Mouse (Mus musculus) stomach, embryonic 16.5 days (tissue): ENCODE data around the gene C1qa. TPM values are rescaled to one million over a fixed set of nuclear protein-coding genes. Genes with fewer than 3 reads are reported as not detected.

Experiments used
- ATAC-seq: fragments of 200-750 bp; cut with Nextera tagmentation; 2 replicates; pipeline ENCODE4 v1.8.0; 2017; ENCODE audit warnings: moderate number of reproducible peaks, moderate TSS enrichment; ENCODE audit not compliant: insufficient read depth, low FRiP score
- H3K27ac ChIP-seq: fragments of 300-500 bp; sonication (generic); 2 replicates; pipeline ENCODE4 v1.5.1; 2014; ENCODE audit warnings: low read length
- H3K27me3 ChIP-seq: fragments of 300-500 bp; sonication (generic); 2 replicates; pipeline ENCODE4 v1.6.1; 2014; ENCODE audit warnings: low read length, control low read depth, mixed read lengths; ENCODE audit not compliant: control insufficient read depth, insufficient read depth
- H3K36me3 ChIP-seq: fragments of 300-500 bp; sonication (generic); 2 replicates; pipeline ENCODE4 v1.6.1; 2014; ENCODE audit warnings: low read length; ENCODE audit not compliant: control insufficient read depth, insufficient read depth
- H3K4me1 ChIP-seq: fragments of 300-500 bp; sonication (generic); 2 replicates; pipeline ENCODE4 v1.6.1; 2014; ENCODE audit warnings: low read length, control low read depth, mixed read lengths; ENCODE audit not compliant: control insufficient read depth, insufficient read depth
- H3K4me2 ChIP-seq: fragments of 300-500 bp; sonication (generic); 2 replicates; pipeline ENCODE4 v1.6.1; 2014; ENCODE audit warnings: low read depth, low read length, mixed read lengths
- H3K4me3 ChIP-seq: fragments of 300-500 bp; sonication (generic); replicated peaks from 2 replicates; pipeline ENCODE4 v1.5.1; 2014; ENCODE audit warnings: mild to moderate bottlenecking, low read length
- H3K9ac ChIP-seq: fragments of 300-500 bp; sonication (generic); 2 replicates; pipeline ENCODE4 v1.6.1; 2014; ENCODE audit warnings: low read length
- H3K9me3 ChIP-seq: fragments of 300-500 bp; sonication (generic); replicated peaks from 2 replicates; pipeline ENCODE4 v1.6.1; 2016; ENCODE audit warnings: low read length, control low read depth; ENCODE audit not compliant: control insufficient read depth
- WGBS: fragments of 180-500 bp; shearing (Covaris S2); extraction: QIAGEN DNeasy Blood & Tissue Kit; methylation state at CpG from one replicate; pipeline ENCODE4 v1.1.7; 2014; 5-methylcytosine and 5-hydroxymethylcytosine counted together
- polyA plus RNA-seq: library from polyadenylated mRNA; unstranded; fragments of >200 nt; fragmentation: Nextera tagmentation; extraction: Ambion mirVana; gene quantifications from 2 replicates; pipeline ENCODE4 v1.2.1, GENCODE M21; 2015

Gene C1qa
- polyA plus RNA-seq, 1 experiment from 2014 or later: 76.6 TPM

GRCm38 (mm10) chr4:136930474-136930873 is 31.9 kb upstream of the C1qa start:
- WGBS: 80% methylated on average over 8 of the region's 8 CpGs
- Histone ChIP-seq H3K27me3 (peaks cover 10% of the 10 kb centered on the region; the same call in 1 of the 2 replicates), H3K4me3 (no peak overlapping the region), H3K4me2 (no peak overlapping the region), H3K4me1 (peaks cover 4% of the 10 kb centered on the region), H3K36me3 (no peaks in the 10 kb centered on the region), H3K9me3 (no peaks in the 10 kb centered on the region), H3K9ac (no peak overlapping the region), H3K27ac (no peak overlapping the region)
- 0 out of 2 replicates have a peak, but pooled peaks have one; percentile 15 for ATAC-seq

GRCm38 (mm10) chr4:136928928-136929327 is 30.3 kb upstream of the C1qa start:
- H3K36me3 ChIP-seq: no peaks in the 10 kb centered on the region
- ATAC-seq: no peak
- H3K4me3 ChIP-seq: no peak overlapping the region
- WGBS: 14% methylated on average over 5 of the region's 5 CpGs
- H3K4me1 ChIP-seq: no peaks in the 10 kb centered on the region
- no peak overlapping the region for H3K4me2 ChIP-seq
- no peak overlapping the region for H3K9ac ChIP-seq
- H3K9me3 ChIP-seq: no peaks in the 10 kb centered on the region
- H3K27me3 ChIP-seq: peaks cover 18% of the 10 kb centered on the region; the same call in 1 of the 2 replicates
- H3K27ac ChIP-seq: no peak overlapping the region

- Histone ChIP-seq H3K27ac (no peak overlapping the region), H3K9me3 (no peaks in the 10 kb centered on the region), H3K4me1 (no peaks in the 10 kb centered on the region), H3K9ac (no peak overlapping the region), H3K4me2 (no peak overlapping the region), H3K36me3 (no peaks in the 10 kb centered on the region), H3K27me3 (peaks cover 18% of the 10 kb centered on the region; the same call in 1 of the 2 replicates), H3K4me3 (no peak overlapping the region)
- WGBS: 18% methylated on average over 15 of the region's 15 CpGs
- ATAC-seq: no peak
Observed at GRCm38 (mm10) chr4:136925804-136926203, 27.2 kb upstream of the C1qa start.

GRCm38 (mm10) chr4:136924529-136924928 is 25.9 kb upstream of the C1qa start:
- ATAC-seq: no peak
- no peak overlapping the region for H3K4me2 ChIP-seq
- H3K4me1 ChIP-seq: no peaks in the 10 kb centered on the region
- no peak overlapping the region for H3K4me3 ChIP-seq
- WGBS: 4% methylated on average over 6 of the region's 6 CpGs
- peaks cover 18% of the 10 kb centered on the region; the same call in 1 of the 2 replicates for H3K27me3 ChIP-seq
- H3K27ac ChIP-seq: no peak overlapping the region
- no peak overlapping the region for H3K9ac ChIP-seq
- no peaks in the 10 kb centered on the region for H3K36me3 ChIP-seq
- H3K9me3 ChIP-seq: no peaks in the 10 kb centered on the region

GRCm38 (mm10) chr4:136919526-136919925 is 20.9 kb upstream of the C1qa start:
- Histone ChIP-seq H3K9ac (no peak overlapping the region), H3K27ac (no peak overlapping the region), H3K9me3 (no peaks in the 10 kb centered on the region), H3K36me3 (no peaks in the 10 kb centered on the region), H3K4me3 (no peak overlapping the region), H3K4me2 (no peak overlapping the region), H3K4me1 (no peaks in the 10 kb centered on the region), H3K27me3 (no peaks in the 10 kb centered on the region)
- WGBS: 77% methylated on average over 3 of the region's 3 CpGs
- no peak for ATAC-seq

- H3K4me3 ChIP-seq: no peak overlapping the region
- 81% methylated on average over 8 of the region's 8 CpGs for WGBS
- H3K27ac ChIP-seq: no peak overlapping the region
- no peaks in the 10 kb centered on the region for H3K36me3 ChIP-seq
- no peak overlapping the region for H3K9ac ChIP-seq
- H3K9me3 ChIP-seq: no peaks in the 10 kb centered on the region
- ATAC-seq: no peak
- no peaks in the 10 kb centered on the region for H3K27me3 ChIP-seq
- no peaks in the 10 kb centered on the region for H3K4me1 ChIP-seq
- no peak overlapping the region for H3K4me2 ChIP-seq
Observed at GRCm38 (mm10) chr4:136918834-136919233, 20.2 kb upstream of the C1qa start.

GRCm38 (mm10) chr4:136917165-136917524 is 18.5 kb upstream of the C1qa start:
- no peak for ATAC-seq
- no peaks in the 10 kb centered on the region for H3K36me3 ChIP-seq
- no peaks in the 10 kb centered on the region for H3K9me3 ChIP-seq
- no peaks in the 10 kb centered on the region for H3K27me3 ChIP-seq
- H3K4me2 ChIP-seq: no peak overlapping the region
- no peak overlapping the region for H3K27ac ChIP-seq
- no peak overlapping the region for H3K4me3 ChIP-seq
- H3K4me1 ChIP-seq: no peaks in the 10 kb centered on the region
- H3K9ac ChIP-seq: no peak overlapping the region
- WGBS: 26% methylated on average over 7 of the region's 7 CpGs

- Histone ChIP-seq H3K4me1 (no peaks in the 10 kb centered on the region), H3K9ac (no peak overlapping the region), H3K36me3 (no peaks in the 10 kb centered on the region), H3K9me3 (no peaks in the 10 kb centered on the region), H3K27me3 (0 out of 2 replicates have a peak, but pooled peaks cover 4% of the 10 kb centered on the region), H3K27ac (no peak overlapping the region), H3K4me2 (no peak overlapping the region), H3K4me3 (no peak overlapping the region)
- no peak for ATAC-seq
- WGBS: 62% methylated on average over 20 of the region's 20 CpGs
Observed at GRCm38 (mm10) chr4:136916359-136917164, 18.0 kb upstream of the C1qa start.

GRCm38 (mm10) chr4:136912841-136913240 is 14.2 kb upstream of the C1qa start:
- Histone ChIP-seq H3K4me1 (no peaks in the 10 kb centered on the region), H3K9ac (no peak overlapping the region), H3K9me3 (no peaks in the 10 kb centered on the region), H3K27ac (no peak overlapping the region), H3K4me2 (no peak overlapping the region), H3K27me3 (peaks cover 13% of the 10 kb centered on the region; the same call in 1 of the 2 replicates), H3K4me3 (no peak overlapping the region), H3K36me3 (no peaks in the 10 kb centered on the region)
- no peak for ATAC-seq
- WGBS: 21% methylated on average over 9 of the region's 9 CpGs
